Mouse (Mus musculus) heart, embryonic 15.5 days (tissue): ENCODE data around the gene Micu1. TPM values are rescaled to one million over a fixed set of nuclear protein-coding genes. Genes with fewer than 3 reads are reported as not detected.

Experiments used
- ATAC-seq: fragments of 200-750 bp; cut with Nextera tagmentation; replicated peaks from 2 replicates; pipeline ENCODE4 v1.8.0; 2017; ENCODE audit warnings: low read depth, moderate TSS enrichment; ENCODE audit not compliant: insufficient number of reproducible peaks, insufficient read depth, low FRiP score
- H3K27ac ChIP-seq: fragments of 300-500 bp; sonication (generic); 2 replicates; pipeline ENCODE4 v1.5.1; 2015; ENCODE audit warnings: mild to moderate bottlenecking, inconsistent platforms
- H3K27me3 ChIP-seq: fragments of 300-500 bp; sonication (generic); 2 replicates; pipeline ENCODE4 v1.6.1; 2015; ENCODE audit warnings: inconsistent platforms
- H3K36me3 ChIP-seq: fragments of 300-500 bp; sonication (generic); 2 replicates; pipeline ENCODE4 v1.6.1; 2015; ENCODE audit warnings: mild to moderate bottlenecking, inconsistent platforms
- H3K4me1 ChIP-seq: fragments of 300-500 bp; sonication (generic); replicated peaks from 2 replicates; pipeline ENCODE4 v1.6.1; 2015; ENCODE audit warnings: inconsistent platforms
- H3K4me2 ChIP-seq: fragments of 300-500 bp; sonication (generic); 2 replicates; pipeline ENCODE4 v1.6.1; 2015; ENCODE audit warnings: inconsistent platforms, mild to moderate bottlenecking, moderate library complexity
- H3K4me3 ChIP-seq: fragments of 300-500 bp; sonication (generic); 2 replicates; pipeline ENCODE4 v1.5.1; 2015; ENCODE audit warnings: mild to moderate bottlenecking, inconsistent platforms
- H3K9ac ChIP-seq: fragments of 300-500 bp; sonication (generic); 2 replicates; pipeline ENCODE4 v1.6.1; 2015; ENCODE audit warnings: mild to moderate bottlenecking, inconsistent platforms
- H3K9me3 ChIP-seq: fragments of 300-500 bp; sonication (generic); replicated peaks from 2 replicates; pipeline ENCODE4 v1.6.1; 2016; ENCODE audit warnings: inconsistent platforms
- WGBS: fragments of 180-500 bp; shearing (Covaris S2); methylation state at CpG from one replicate; pipeline ENCODE4 v1.1.7; 2015; ENCODE audit warnings: mixed read lengths; 5-methylcytosine and 5-hydroxymethylcytosine counted together
- polyA plus RNA-seq: library from polyadenylated mRNA; unstranded; fragments of >200 nt; fragmentation: Nextera tagmentation; extraction: Ambion mirVana; gene quantifications from 2 replicates; pipeline ENCODE4 v1.2.1, GENCODE M21; 2015

The Micu1 gene
- polyA plus RNA-seq, 1 experiment from 2014 or later, result 32.7 TPM

- Histone ChIP-seq H3K27me3 (no peaks in the 10 kb centered on the region), H3K4me3 (no peak overlapping the region), H3K9ac (no peak overlapping the region), H3K36me3 (0 out of 2 replicates have a peak, but pooled peaks cover 5% of the 10 kb centered on the region), H3K4me1 (no peaks in the 10 kb centered on the region), H3K27ac (no peak overlapping the region), H3K9me3 (0 out of 2 replicates have a peak, but pooled peaks cover 2% of the 10 kb centered on the region), H3K4me2 (no peak overlapping the region)
- 78% methylated on average over 9 of the region's 9 CpGs for WGBS
- ATAC-seq, result no peak
Observed at GRCm38 (mm10) chr10:59792575-59793176, 90.4 kb downstream of the Micu1 start.

- Histone ChIP-seq H3K9me3 (0 out of 2 replicates have a peak, but pooled peaks cover 2% of the 10 kb centered on the region), H3K27ac (no peak overlapping the region), H3K4me1 (no peaks in the 10 kb centered on the region), H3K4me2 (no peak overlapping the region), H3K36me3 (0 out of 2 replicates have a peak, but pooled peaks cover 5% of the 10 kb centered on the region), H3K27me3 (no peaks in the 10 kb centered on the region), H3K4me3 (no peak overlapping the region), H3K9ac (no peak overlapping the region)
- ATAC-seq, result no peak
- WGBS, result 44% methylated on average over 3 of the region's 3 CpGs
Observed at GRCm38 (mm10) chr10:59793454-59793853, 91.2 kb downstream of the Micu1 start.

- Histone ChIP-seq H3K36me3 (0 out of 2 replicates have a peak, but pooled peaks cover 3% of the 10 kb centered on the region), H3K4me1 (peaks cover 9% of the 10 kb centered on the region), H3K27ac (no peak overlapping the region), H3K27me3 (no peaks in the 10 kb centered on the region), H3K9me3 (0 out of 2 replicates have a peak, but pooled peaks cover 2% of the 10 kb centered on the region), H3K4me2 (no peak overlapping the region), H3K9ac (no peak overlapping the region), H3K4me3 (no peak overlapping the region)
- ATAC-seq, result no peak
- 87% methylated on average over 7 of the region's 7 CpGs for WGBS
Observed at GRCm38 (mm10) chr10:59795085-59795484, 92.8 kb downstream of the Micu1 start.

- 82% methylated on average over 4 of the region's 4 CpGs for WGBS
- Histone ChIP-seq H3K27me3 (no peaks in the 10 kb centered on the region), H3K9ac (no peak overlapping the region), H3K4me1 (peaks cover 9% of the 10 kb centered on the region), H3K27ac (no peak overlapping the region), H3K9me3 (0 out of 2 replicates have a peak, but pooled peaks cover 2% of the 10 kb centered on the region), H3K4me3 (no peak overlapping the region), H3K36me3 (0 out of 2 replicates have a peak, but pooled peaks cover 3% of the 10 kb centered on the region), H3K4me2 (no peak overlapping the region)
- ATAC-seq, result no peak
Observed at GRCm38 (mm10) chr10:59795902-59796301, 93.6 kb downstream of the Micu1 start.

GRCm38 (mm10) chr10:59798371-59798770 is 96.1 kb downstream of the Micu1 start:
- H3K27ac ChIP-seq, result no peak overlapping the region
- WGBS, result 87% methylated on average over 3 of the region's 3 CpGs
- no peak overlapping the region for H3K4me3 ChIP-seq
- no peak overlapping the region for H3K9ac ChIP-seq
- ATAC-seq, result no peak
- H3K36me3 ChIP-seq, result 0 out of 2 replicates have a peak, but pooled peaks cover 3% of the 10 kb centered on the region
- H3K4me2 ChIP-seq, result no peak overlapping the region
- H3K9me3 ChIP-seq, result 0 out of 2 replicates have a peak, but pooled peaks cover 2% of the 10 kb centered on the region
- H3K27me3 ChIP-seq, result no peaks in the 10 kb centered on the region
- H3K4me1 ChIP-seq, result peaks cover 13% of the 10 kb centered on the region

GRCm38 (mm10) chr10:59799303-59800044 is 97.2 kb downstream of the Micu1 start:
- H3K27me3 ChIP-seq, result no peaks in the 10 kb centered on the region
- H3K9ac ChIP-seq, result no peak overlapping the region
- peak overlapping the region; percentile 16; the same call in 1 of the 2 replicates for H3K27ac ChIP-seq
- peak; percentile 55; the same call in 1 of the 2 replicates for ATAC-seq
- H3K9me3 ChIP-seq, result 0 out of 2 replicates have a peak, but pooled peaks cover 2% of the 10 kb centered on the region
- peaks cover 13% of the 10 kb centered on the region for H3K4me1 ChIP-seq
- H3K4me3 ChIP-seq, result no peak overlapping the region
- no peak overlapping the region for H3K4me2 ChIP-seq
- WGBS, result 31% methylated on average over 13 of the region's 13 CpGs
- 0 out of 2 replicates have a peak, but pooled peaks cover 3% of the 10 kb centered on the region for H3K36me3 ChIP-seq

- H3K36me3 ChIP-seq, result peaks cover 2% of the 10 kb centered on the region; the same call in 1 of the 2 replicates
- peaks cover 13% of the 10 kb centered on the region for H3K4me1 ChIP-seq
- H3K27me3 ChIP-seq, result no peaks in the 10 kb centered on the region
- H3K4me3 ChIP-seq, result no peak overlapping the region
- H3K4me2 ChIP-seq, result no peak overlapping the region
- 49% methylated on average over 10 of the region's 10 CpGs for WGBS
- H3K27ac ChIP-seq, result no peak overlapping the region
- 0 out of 2 replicates have a peak, but pooled peaks cover 2% of the 10 kb centered on the region for H3K9me3 ChIP-seq
- no peak for ATAC-seq
- no peak overlapping the region for H3K9ac ChIP-seq
Observed at GRCm38 (mm10) chr10:59800159-59800558, 97.9 kb downstream of the Micu1 start.

GRCm38 (mm10) chr10:59800826-59801501 is 98.7 kb downstream of the Micu1 start:
- Histone ChIP-seq H3K4me1 (peaks cover 13% of the 10 kb centered on the region), H3K9ac (no peak overlapping the region), H3K9me3 (0 out of 2 replicates have a peak, but pooled peaks cover 2% of the 10 kb centered on the region), H3K4me3 (no peak overlapping the region), H3K27me3 (no peaks in the 10 kb centered on the region), H3K4me2 (no peak overlapping the region), H3K36me3 (no peaks in the 10 kb centered on the region; the same call in none of the 2 replicates), H3K27ac (no peak overlapping the region)
- ATAC-seq, result no peak
- WGBS, result 72% methylated on average over 12 of the region's 12 CpGs

GRCm38 (mm10) chr10:59808677-59809076 is 106.4 kb downstream of the Micu1 start:
- H3K4me3 ChIP-seq, result no peak overlapping the region
- H3K27ac ChIP-seq, result no peak overlapping the region
- H3K4me2 ChIP-seq, result no peak overlapping the region
- peaks cover 9% of the 10 kb centered on the region for H3K4me1 ChIP-seq
- no peaks in the 10 kb centered on the region; the same call in none of the 2 replicates for H3K36me3 ChIP-seq
- no peak overlapping the region for H3K9ac ChIP-seq
- H3K27me3 ChIP-seq, result no peaks in the 10 kb centered on the region
- WGBS, result 89% methylated on average over 4 of the region's 4 CpGs
- no peaks in the 10 kb centered on the region for H3K9me3 ChIP-seq
- no peak for ATAC-seq

- Histone ChIP-seq H3K9ac (no peak overlapping the region), H3K4me3 (no peak overlapping the region), H3K27me3 (no peaks in the 10 kb centered on the region), H3K9me3 (no peaks in the 10 kb centered on the region), H3K36me3 (no peaks in the 10 kb centered on the region; the same call in none of the 2 replicates), H3K27ac (no peak overlapping the region), H3K4me1 (peaks cover 13% of the 10 kb centered on the region), H3K4me2 (no peak overlapping the region)
- 71% methylated on average over 4 of the region's 4 CpGs for WGBS
- ATAC-seq, result no peak
Observed at GRCm38 (mm10) chr10:59809991-59810574, 107.8 kb downstream of the Micu1 start.
